Mouse (Mus musculus): ENCODE measurements around the gene Herc3. TPM values are rescaled to one million over a fixed set of nuclear protein-coding genes. Genes with fewer than 3 reads are reported as not detected.
A peak's percentile ranks its signal among the peaks of the same experiment; 100 is the strongest.
"Not testable (repeated sequence)": the region's sequence is repeated elsewhere in the genome, so short reads cannot be mapped to it uniquely, and the experiment has no call there.

The Herc3 gene
- 73.5 and 95.9 TPM in 2 replicates for polyA plus RNA-seq (2012; rRNA removed)

DNA sequence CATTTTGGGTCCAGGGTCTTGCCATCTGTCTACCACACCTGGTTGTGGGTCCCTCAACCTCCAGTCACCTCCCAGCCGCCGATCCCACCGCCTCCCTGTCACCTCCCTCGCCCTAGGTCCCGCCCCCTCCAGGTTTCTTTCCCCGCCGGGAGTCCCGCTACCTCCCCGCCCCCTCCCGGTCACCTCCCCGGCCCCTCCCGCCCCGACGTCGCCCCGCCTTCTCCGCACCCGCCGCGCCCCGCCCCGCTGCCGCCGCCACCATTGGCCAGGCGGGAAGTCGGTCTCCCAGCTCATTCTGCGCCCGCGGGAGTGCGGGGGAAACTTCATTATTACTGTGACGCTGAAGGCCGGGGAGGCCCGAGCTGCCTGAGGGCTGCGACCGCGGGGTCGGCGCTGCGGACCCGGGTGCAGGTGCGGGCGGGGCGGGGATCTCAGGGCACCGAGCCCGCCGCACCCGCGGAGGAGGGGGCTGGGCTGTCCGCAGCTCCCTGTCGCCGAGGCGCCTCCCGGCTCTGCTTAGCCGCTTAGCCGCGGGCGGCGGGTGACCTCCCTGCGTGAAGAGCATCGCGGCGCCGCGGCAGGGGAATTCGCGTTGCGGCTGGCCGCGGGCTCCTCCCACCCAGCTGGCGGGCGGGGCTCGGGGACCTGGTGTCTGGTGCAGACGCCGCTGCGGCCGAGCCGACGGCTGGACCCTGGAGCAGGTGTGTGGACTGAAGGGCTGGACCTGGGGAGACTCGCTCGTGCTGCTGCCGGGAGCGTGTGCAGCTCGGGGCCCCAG lies at the start of gene Herc3:
Herc3 (plus strand) TSS at position 234 of the 778 bp plus-strand sequence.
- H3K4me3 ChIP-seq (ENCODE audit: control insufficient read depth, insufficient read depth, low read length): peak within 1 kb of the TSS; percentile 92
- peak within 1 kb of the TSS; percentile 13; the same call in 1 of the 2 replicates for H3K27ac ChIP-seq (ENCODE audit: control insufficient read depth, insufficient read depth, low read length)
- TF ChIP-seq POLR2A (IDR thresholded peaks at IDR 0.05; ENCODE audit: control insufficient read depth, extremely low read depth, insufficient read depth, low read length, poor library complexity) (peak; percentile 78; the same call in 1 of the 2 replicates), CTCF (IDR thresholded peaks at IDR 0.05; ENCODE audit: borderline replicate concordance, control insufficient read depth, extremely low read depth, insufficient read depth, low read length, poor library complexity) (no peak)
- no peaks in the 10 kb centered on the region for H3K27me3 ChIP-seq (ENCODE audit: control insufficient read depth, insufficient read depth, low read length)
- peaks cover 16% of the 10 kb centered on the region for H3K4me1 ChIP-seq (replicated peaks; ENCODE audit: control insufficient read depth, insufficient read depth, low read length)
- WGBS: under 1% methylated on average over 83 of the region's 83 CpGs
- no peaks in the 10 kb centered on the region for H3K36me3 ChIP-seq (ENCODE audit: control insufficient read depth, insufficient read depth, low read length)
- DNase-seq: peak; percentile 85

DNA sequence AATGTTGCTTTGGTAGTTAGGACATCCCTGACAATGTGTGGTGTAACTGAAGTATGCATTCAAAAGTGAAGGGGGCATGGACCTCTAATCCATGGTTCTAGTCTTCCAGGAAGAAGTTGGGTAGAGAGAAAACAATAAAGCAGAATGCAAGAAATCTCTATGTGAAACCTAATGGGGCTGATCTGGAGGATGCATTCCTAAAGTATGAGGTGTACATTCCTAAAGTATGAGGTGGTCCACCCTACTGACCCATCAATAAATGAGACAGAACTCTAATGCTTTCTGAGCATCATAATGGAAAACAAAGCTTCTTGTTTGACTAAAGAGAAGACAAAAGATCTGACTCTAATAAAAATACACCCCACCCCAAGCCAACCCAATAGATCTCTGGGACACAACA lies 29.9 kb upstream of the Herc3 start:
- no peak overlapping the region for H3K4me3 ChIP-seq (ENCODE audit: control insufficient read depth, insufficient read depth, low read length)
- H3K27me3 ChIP-seq (ENCODE audit: control insufficient read depth, insufficient read depth, low read length): no peaks in the 10 kb centered on the region
- no peak for DNase-seq
- no peak for TF ChIP-seq CTCF (IDR thresholded peaks at IDR 0.05; ENCODE audit: borderline replicate concordance, control insufficient read depth, extremely low read depth, insufficient read depth, low read length, poor library complexity)
- TF ChIP-seq POLR2A (IDR thresholded peaks at IDR 0.05; ENCODE audit: control insufficient read depth, extremely low read depth, insufficient read depth, low read length, poor library complexity): no peak
- no peaks in the 10 kb centered on the region for H3K4me1 ChIP-seq (replicated peaks; ENCODE audit: control insufficient read depth, insufficient read depth, low read length)
- H3K36me3 ChIP-seq (ENCODE audit: control insufficient read depth, insufficient read depth, low read length): no peaks in the 10 kb centered on the region
- H3K27ac ChIP-seq (ENCODE audit: control insufficient read depth, insufficient read depth, low read length): no peak overlapping the region

DNA sequence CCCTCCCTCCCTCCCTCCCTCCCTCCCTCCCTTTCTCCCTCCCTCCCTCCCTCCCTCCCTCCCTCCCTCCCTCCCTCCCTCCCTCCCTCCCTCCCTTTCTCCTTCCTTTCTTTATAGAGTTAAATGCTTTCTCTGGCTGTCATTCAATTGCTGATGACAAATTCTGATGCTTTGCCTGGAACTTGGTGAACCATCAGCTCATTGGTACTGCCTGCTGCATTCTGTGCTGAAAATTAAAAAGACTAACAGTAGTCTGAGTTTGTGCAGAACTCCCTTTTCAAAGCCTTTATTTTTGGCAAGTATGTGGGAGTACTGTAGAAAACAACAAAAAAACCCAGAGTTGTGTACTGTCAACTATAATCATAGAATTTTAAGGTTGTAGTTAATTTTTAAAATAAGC lies 16.9 kb upstream of the Herc3 start:
- Histone ChIP-seq H3K27ac (ENCODE audit: control insufficient read depth, insufficient read depth, low read length) (no peak overlapping the region), H3K4me3 (ENCODE audit: control insufficient read depth, insufficient read depth, low read length) (no peak overlapping the region), H3K27me3 (ENCODE audit: control insufficient read depth, insufficient read depth, low read length) (no peaks in the 10 kb centered on the region), H3K4me1 (replicated peaks; ENCODE audit: control insufficient read depth, insufficient read depth, low read length) (no peaks in the 10 kb centered on the region), H3K36me3 (ENCODE audit: control insufficient read depth, insufficient read depth, low read length) (no peaks in the 10 kb centered on the region)
- no peak for TF ChIP-seq CTCF (IDR thresholded peaks at IDR 0.05; ENCODE audit: borderline replicate concordance, control insufficient read depth, extremely low read depth, insufficient read depth, low read length, poor library complexity)
- no peak for TF ChIP-seq POLR2A (IDR thresholded peaks at IDR 0.05; ENCODE audit: control insufficient read depth, extremely low read depth, insufficient read depth, low read length, poor library complexity)
- no peak for DNase-seq

DNA sequence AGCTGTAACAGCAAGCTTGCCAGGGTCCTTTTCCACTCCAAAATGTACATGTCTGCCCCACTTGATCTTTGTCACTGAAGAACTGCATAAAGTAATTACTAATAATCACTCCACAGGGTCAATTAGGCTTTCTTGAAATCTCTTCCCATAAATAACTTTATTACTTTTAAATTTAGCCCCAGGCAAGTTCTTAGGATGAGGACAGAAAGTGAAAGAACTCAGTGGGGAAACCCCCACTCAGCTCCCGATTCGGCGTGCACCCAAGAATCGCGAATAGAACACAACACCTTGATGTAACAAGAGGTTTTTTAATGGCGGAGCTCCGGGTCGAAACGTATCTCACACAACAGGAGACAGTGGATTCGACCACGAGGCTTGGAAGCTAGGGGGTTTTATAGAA lies 14.2 kb upstream of the Herc3 start:
- H3K27ac ChIP-seq (ENCODE audit: control insufficient read depth, insufficient read depth, low read length); H3K36me3 ChIP-seq (ENCODE audit: control insufficient read depth, insufficient read depth, low read length); H3K4me3 ChIP-seq (ENCODE audit: control insufficient read depth, insufficient read depth, low read length); H3K4me1 ChIP-seq (replicated peaks; ENCODE audit: control insufficient read depth, insufficient read depth, low read length); H3K27me3 ChIP-seq (ENCODE audit: control insufficient read depth, insufficient read depth, low read length); DNase-seq: not testable (repeated sequence)
- WGBS: 97% methylated on average over 5 of the region's 11 CpGs

DNA sequence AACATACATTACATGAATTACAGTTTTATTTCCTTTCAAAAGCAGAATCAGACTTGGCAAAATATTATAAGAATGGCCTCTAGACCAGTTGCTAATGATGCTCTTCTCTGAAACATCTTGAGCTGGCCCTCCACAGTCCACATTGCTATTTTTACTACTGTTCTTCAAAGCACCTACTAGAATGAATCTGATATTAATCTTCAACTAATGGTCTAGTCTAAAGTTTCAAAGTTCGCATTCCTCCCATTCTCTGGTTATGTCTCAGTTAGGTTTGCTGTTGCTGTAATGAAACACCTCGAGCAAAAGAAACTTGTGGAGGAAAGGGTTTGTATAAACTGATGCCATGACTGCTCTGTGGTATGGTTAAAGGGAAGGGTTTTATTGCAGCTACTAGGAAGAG lies 5.6 kb upstream of the Herc3 start:
- Histone ChIP-seq H3K4me1 (replicated peaks; ENCODE audit: control insufficient read depth, insufficient read depth, low read length) (no peaks in the 10 kb centered on the region), H3K27ac (ENCODE audit: control insufficient read depth, insufficient read depth, low read length) (no peak overlapping the region), H3K27me3 (ENCODE audit: control insufficient read depth, insufficient read depth, low read length) (no peaks in the 10 kb centered on the region), H3K36me3 (ENCODE audit: control insufficient read depth, insufficient read depth, low read length) (no peaks in the 10 kb centered on the region), H3K4me3 (ENCODE audit: control insufficient read depth, insufficient read depth, low read length) (no peak overlapping the region)
- TF ChIP-seq CTCF (IDR thresholded peaks at IDR 0.05; ENCODE audit: borderline replicate concordance, control insufficient read depth, extremely low read depth, insufficient read depth, low read length, poor library complexity) (no peak), POLR2A (IDR thresholded peaks at IDR 0.05; ENCODE audit: control insufficient read depth, extremely low read depth, insufficient read depth, low read length, poor library complexity) (no peak)
- DNase-seq: no peak
- 93% methylated on average over 2 of the region's 2 CpGs for WGBS

DNA sequence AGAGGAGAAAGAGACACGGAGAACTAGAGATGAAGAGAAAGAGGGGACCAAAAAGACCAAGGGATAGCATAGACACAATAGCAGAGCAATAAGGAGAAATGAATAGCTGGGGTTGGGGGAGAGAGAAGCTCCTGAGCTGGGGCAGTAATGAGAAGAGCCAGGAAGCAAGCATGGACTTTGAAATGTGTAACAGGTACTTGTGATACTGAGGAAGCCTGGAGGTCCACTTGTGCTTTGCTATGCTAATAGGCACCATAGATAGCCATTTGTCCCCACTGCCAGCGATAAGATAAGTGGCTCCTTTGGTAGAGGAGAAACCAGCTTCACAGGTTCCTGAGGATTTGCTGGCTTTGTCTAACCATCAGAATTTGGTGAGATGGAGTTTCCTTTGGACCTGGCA lies 5.2 kb upstream of the Herc3 start:
- H3K27ac ChIP-seq (ENCODE audit: control insufficient read depth, insufficient read depth, low read length): no peak overlapping the region
- no peak overlapping the region for H3K4me3 ChIP-seq (ENCODE audit: control insufficient read depth, insufficient read depth, low read length)
- TF ChIP-seq CTCF (IDR thresholded peaks at IDR 0.05; ENCODE audit: borderline replicate concordance, control insufficient read depth, extremely low read depth, insufficient read depth, low read length, poor library complexity) (no peak), POLR2A (IDR thresholded peaks at IDR 0.05; ENCODE audit: control insufficient read depth, extremely low read depth, insufficient read depth, low read length, poor library complexity) (no peak)
- whole genome bisulfite sequencing: 89% methylated on average over 2 of the region's 2 CpGs
- no peak for DNase-seq
- no peaks in the 10 kb centered on the region for H3K27me3 ChIP-seq (ENCODE audit: control insufficient read depth, insufficient read depth, low read length)
- H3K4me1 ChIP-seq (replicated peaks; ENCODE audit: control insufficient read depth, insufficient read depth, low read length): peaks cover 4% of the 10 kb centered on the region; the same call in 1 of the 2 replicates
- H3K36me3 ChIP-seq (ENCODE audit: control insufficient read depth, insufficient read depth, low read length): no peaks in the 10 kb centered on the region

DNA sequence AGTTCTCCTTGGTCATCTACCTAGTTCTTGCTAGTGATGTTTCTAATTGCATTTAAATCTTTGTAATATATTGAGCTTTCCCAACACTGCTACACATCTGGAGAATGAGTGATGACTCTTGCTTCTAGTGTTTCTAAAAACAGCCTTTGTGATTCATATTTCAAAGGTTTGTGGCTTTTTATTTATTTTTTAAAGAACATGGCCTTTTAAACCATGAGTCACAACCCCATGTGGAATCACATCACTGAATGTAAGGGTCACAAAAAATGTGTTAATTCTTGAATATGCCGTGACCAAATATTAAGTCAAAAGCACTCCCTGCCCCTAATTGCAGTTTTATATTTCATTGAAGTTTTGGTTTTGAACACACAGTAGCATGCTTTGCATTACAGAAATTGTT lies 2.7 kb upstream of the Herc3 start:
- H3K27ac ChIP-seq (ENCODE audit: control insufficient read depth, insufficient read depth, low read length): no peak overlapping the region
- peaks cover 7% of the 10 kb centered on the region for H3K4me1 ChIP-seq (replicated peaks; ENCODE audit: control insufficient read depth, insufficient read depth, low read length)
- no peak overlapping the region for H3K4me3 ChIP-seq (ENCODE audit: control insufficient read depth, insufficient read depth, low read length)
- TF ChIP-seq POLR2A (IDR thresholded peaks at IDR 0.05; ENCODE audit: control insufficient read depth, extremely low read depth, insufficient read depth, low read length, poor library complexity) (no peak), CTCF (IDR thresholded peaks at IDR 0.05; ENCODE audit: borderline replicate concordance, control insufficient read depth, extremely low read depth, insufficient read depth, low read length, poor library complexity) (no peak)
- H3K27me3 ChIP-seq (ENCODE audit: control insufficient read depth, insufficient read depth, low read length): no peaks in the 10 kb centered on the region
- H3K36me3 ChIP-seq (ENCODE audit: control insufficient read depth, insufficient read depth, low read length): no peaks in the 10 kb centered on the region
- DNase-seq: no peak
- WGBS: 94% methylated on average over 1 of the region's 1 CpGs

All from thymus, adult 2 months (tissue).